Mouse (Mus musculus) midbrain, embryonic 13.5 days (tissue): Measurements from ENCODE around the gene Bcar1. TPM values are rescaled to one million over a fixed set of nuclear protein-coding genes. Genes with fewer than 3 reads are reported as not detected.
A peak's percentile ranks its signal among the peaks of the same experiment; 100 is the strongest.

Experiments used
- ATAC-seq: fragments of 200-750 bp; cut with Nextera tagmentation; 2 replicates; pipeline ENCODE4 v1.8.0; 2017; ENCODE audit warnings: mild to moderate bottlenecking, moderate TSS enrichment, moderate library complexity
- H3K27ac ChIP-seq: fragments of 300-500 bp; sonication (generic); 2 replicates; pipeline ENCODE4 v1.5.1; 2015; ENCODE audit warnings: inconsistent platforms, mild to moderate bottlenecking, moderate library complexity
- H3K27me3 ChIP-seq: fragments of 300-500 bp; sonication (generic); 2 replicates; pipeline ENCODE4 v1.6.1; 2015; ENCODE audit warnings: mild to moderate bottlenecking, inconsistent platforms
- H3K36me3 ChIP-seq: fragments of 300-500 bp; sonication (generic); 2 replicates; pipeline ENCODE4 v1.6.1; 2015; ENCODE audit warnings: mild to moderate bottlenecking, inconsistent platforms
- H3K4me1 ChIP-seq: fragments of 300-500 bp; sonication (generic); replicated peaks from 2 replicates; pipeline ENCODE4 v1.6.1; 2015; ENCODE audit warnings: inconsistent platforms
- H3K4me2 ChIP-seq: fragments of 300-500 bp; sonication (generic); replicated peaks from 2 replicates; pipeline ENCODE4 v1.6.1; 2015; ENCODE audit warnings: moderate library complexity, mild to moderate bottlenecking, inconsistent platforms
- H3K4me3 ChIP-seq: fragments of 300-500 bp; sonication (generic); replicated peaks from 2 replicates; pipeline ENCODE4 v1.5.1; 2015; ENCODE audit warnings: mild to moderate bottlenecking, inconsistent platforms
- H3K9ac ChIP-seq: fragments of 300-500 bp; sonication (generic); replicated peaks from 2 replicates; pipeline ENCODE4 v1.6.1; 2015; ENCODE audit warnings: mild to moderate bottlenecking, inconsistent platforms
- H3K9me3 ChIP-seq: fragments of 300-500 bp; sonication (generic); 2 replicates; pipeline ENCODE4 v1.6.1; 2016; ENCODE audit warnings: mild to moderate bottlenecking, inconsistent platforms
- WGBS: fragments of 180-500 bp; shearing (Covaris S2); methylation state at CpG from one replicate; pipeline ENCODE4 v1.1.7; 2015; 5-methylcytosine and 5-hydroxymethylcytosine counted together
- polyA plus RNA-seq: library from polyadenylated mRNA; unstranded; fragments of >200 nt; fragmentation: Nextera tagmentation; extraction: Ambion mirVana; gene quantifications from 2 replicates; pipeline ENCODE4 v1.2.1, GENCODE M21; 2015

The Bcar1 gene
- polyA plus RNA-seq, 1 experiment from 2014 or later: 55.0 TPM

- H3K4me1 ChIP-seq: peaks cover 32% of the 10 kb centered on the region
- no peaks in the 10 kb centered on the region for H3K27me3 ChIP-seq
- no peak overlapping the region for H3K27ac ChIP-seq
- no peak overlapping the region for H3K4me2 ChIP-seq
- H3K4me3 ChIP-seq: no peak overlapping the region
- peaks cover 1% of the 10 kb centered on the region; the same call in 1 of the 2 replicates for H3K36me3 ChIP-seq
- ATAC-seq: no peak
- WGBS: 84% methylated on average over 7 of the region's 7 CpGs
- no peaks in the 10 kb centered on the region for H3K9me3 ChIP-seq
- no peak overlapping the region for H3K9ac ChIP-seq
Observed at GRCm38 (mm10) chr8:111779690-111780089, 36.1 kb upstream of the Bcar1 start.

GRCm38 (mm10) chr8:111778801-111779200, 35.2 kb upstream of the Bcar1 start:
- 0 out of 2 replicates have a peak overlapping the region, but pooled peaks have one; percentile 10 for H3K9ac ChIP-seq
- no peaks in the 10 kb centered on the region for H3K27me3 ChIP-seq
- peaks cover 36% of the 10 kb centered on the region for H3K4me1 ChIP-seq
- H3K4me3 ChIP-seq: no peak overlapping the region
- ATAC-seq: no peak
- peaks cover 6% of the 10 kb centered on the region for H3K36me3 ChIP-seq
- no peak overlapping the region; the same call in 1 of the 2 replicates for H3K27ac ChIP-seq
- 60% methylated on average over 7 of the region's 7 CpGs for WGBS
- no peaks in the 10 kb centered on the region for H3K9me3 ChIP-seq
- no peak overlapping the region for H3K4me2 ChIP-seq

GRCm38 (mm10) chr8:111776492-111776891, 32.9 kb upstream of the Bcar1 start:
- no peaks in the 10 kb centered on the region for H3K9me3 ChIP-seq
- H3K4me1 ChIP-seq: peaks cover 23% of the 10 kb centered on the region
- no peak overlapping the region for H3K4me3 ChIP-seq
- H3K4me2 ChIP-seq: no peak overlapping the region
- no peaks in the 10 kb centered on the region for H3K27me3 ChIP-seq
- WGBS: 96% methylated on average over 4 of the region's 4 CpGs
- H3K9ac ChIP-seq: no peak overlapping the region
- H3K27ac ChIP-seq: no peak overlapping the region
- no peak for ATAC-seq
- peaks cover 6% of the 10 kb centered on the region for H3K36me3 ChIP-seq

GRCm38 (mm10) chr8:111775766-111776165, 32.2 kb upstream of the Bcar1 start:
- WGBS: 96% methylated on average over 6 of the region's 6 CpGs
- no peak for ATAC-seq
- H3K27ac ChIP-seq: no peak overlapping the region
- peaks cover 6% of the 10 kb centered on the region for H3K36me3 ChIP-seq
- no peak overlapping the region for H3K9ac ChIP-seq
- no peaks in the 10 kb centered on the region for H3K27me3 ChIP-seq
- no peak overlapping the region for H3K4me3 ChIP-seq
- H3K4me2 ChIP-seq: no peak overlapping the region
- H3K4me1 ChIP-seq: peaks cover 23% of the 10 kb centered on the region
- no peaks in the 10 kb centered on the region for H3K9me3 ChIP-seq

- Histone ChIP-seq H3K4me3 (no peak overlapping the region), H3K27ac (no peak overlapping the region), H3K9me3 (no peaks in the 10 kb centered on the region), H3K4me2 (no peak overlapping the region), H3K9ac (no peak overlapping the region), H3K36me3 (peaks cover 9% of the 10 kb centered on the region), H3K27me3 (no peaks in the 10 kb centered on the region), H3K4me1 (peaks cover 25% of the 10 kb centered on the region)
- ATAC-seq: no peak
- 91% methylated on average over 5 of the region's 5 CpGs for WGBS
Observed at GRCm38 (mm10) chr8:111773476-111773875, 29.9 kb upstream of the Bcar1 start.

- no peak overlapping the region for H3K9ac ChIP-seq
- no peak for ATAC-seq
- no peak overlapping the region for H3K4me2 ChIP-seq
- no peaks in the 10 kb centered on the region for H3K9me3 ChIP-seq
- WGBS: 93% methylated on average over 7 of the region's 7 CpGs
- H3K4me3 ChIP-seq: no peak overlapping the region
- no peaks in the 10 kb centered on the region for H3K27me3 ChIP-seq
- H3K36me3 ChIP-seq: peaks cover 13% of the 10 kb centered on the region
- H3K27ac ChIP-seq: no peak overlapping the region
- peaks cover 21% of the 10 kb centered on the region for H3K4me1 ChIP-seq
Observed at GRCm38 (mm10) chr8:111773057-111773456, 29.4 kb upstream of the Bcar1 start.

- no peak overlapping the region for H3K27ac ChIP-seq
- 92% methylated on average over 9 of the region's 9 CpGs for WGBS
- H3K9me3 ChIP-seq: no peaks in the 10 kb centered on the region
- no peak overlapping the region for H3K4me3 ChIP-seq
- H3K27me3 ChIP-seq: no peaks in the 10 kb centered on the region
- no peak overlapping the region for H3K4me2 ChIP-seq
- H3K9ac ChIP-seq: no peak overlapping the region
- H3K4me1 ChIP-seq: peaks cover 18% of the 10 kb centered on the region
- no peak for ATAC-seq
- H3K36me3 ChIP-seq: peaks cover 22% of the 10 kb centered on the region
Observed at GRCm38 (mm10) chr8:111772083-111772482, 28.5 kb upstream of the Bcar1 start.

GRCm38 (mm10) chr8:111771625-111772020, 28.0 kb upstream of the Bcar1 start:
- no peaks in the 10 kb centered on the region for H3K9me3 ChIP-seq
- H3K4me1 ChIP-seq: peaks cover 16% of the 10 kb centered on the region
- no peak overlapping the region for H3K4me3 ChIP-seq
- no peak overlapping the region for H3K27ac ChIP-seq
- no peak overlapping the region for H3K4me2 ChIP-seq
- WGBS: 98% methylated on average over 6 of the region's 6 CpGs
- no peak overlapping the region for H3K9ac ChIP-seq
- H3K36me3 ChIP-seq: peaks cover 27% of the 10 kb centered on the region
- no peak for ATAC-seq
- H3K27me3 ChIP-seq: no peaks in the 10 kb centered on the region

GRCm38 (mm10) chr8:111770958-111771624, 27.5 kb upstream of the Bcar1 start:
- H3K36me3 ChIP-seq: peaks cover 32% of the 10 kb centered on the region
- H3K27me3 ChIP-seq: no peaks in the 10 kb centered on the region
- H3K4me2 ChIP-seq: no peak overlapping the region
- WGBS: 67% methylated on average over 5 of the region's 5 CpGs
- ATAC-seq: no peak
- no peaks in the 10 kb centered on the region for H3K9me3 ChIP-seq
- no peak overlapping the region for H3K9ac ChIP-seq
- H3K4me3 ChIP-seq: no peak overlapping the region
- H3K4me1 ChIP-seq: peaks cover 16% of the 10 kb centered on the region
- H3K27ac ChIP-seq: no peak overlapping the region

GRCm38 (mm10) chr8:111769764-111770428, 26.3 kb upstream of the Bcar1 start:
- peak; percentile 79 for ATAC-seq
- H3K36me3 ChIP-seq: peaks cover 40% of the 10 kb centered on the region
- H3K4me1 ChIP-seq: peaks cover 16% of the 10 kb centered on the region
- 35% methylated on average over 12 of the region's 12 CpGs for WGBS
- H3K9ac ChIP-seq: no peak overlapping the region
- no peaks in the 10 kb centered on the region for H3K27me3 ChIP-seq
- peak overlapping the region; percentile 87 for H3K27ac ChIP-seq
- no peak overlapping the region for H3K4me2 ChIP-seq
- no peak overlapping the region for H3K4me3 ChIP-seq
- no peaks in the 10 kb centered on the region for H3K9me3 ChIP-seq

- Histone ChIP-seq H3K36me3 (peaks cover 35% of the 10 kb centered on the region), H3K9me3 (no peaks in the 10 kb centered on the region), H3K4me2 (no peak overlapping the region), H3K27me3 (no peaks in the 10 kb centered on the region), H3K4me3 (no peak overlapping the region), H3K27ac (peak overlapping the region; percentile 87), H3K9ac (no peak overlapping the region), H3K4me1 (peaks cover 14% of the 10 kb centered on the region)
- ATAC-seq: no peak
- WGBS: 47% methylated on average over 15 of the region's 15 CpGs
Observed at GRCm38 (mm10) chr8:111769296-111769695, 25.7 kb upstream of the Bcar1 start.

GRCm38 (mm10) chr8:111768651-111769050, 25.0 kb upstream of the Bcar1 start:
- no peak for ATAC-seq
- WGBS: 89% methylated on average over 6 of the region's 6 CpGs

More at GRCm38 (mm10) chr8:111768651-111769050, 25.0 kb upstream of the Bcar1 start:
- Histone ChIP-seq H3K9ac (no peak overlapping the region), H3K27me3 (no peaks in the 10 kb centered on the region), H3K36me3 (peaks cover 34% of the 10 kb centered on the region), H3K4me3 (no peak overlapping the region), H3K4me2 (no peak overlapping the region), H3K27ac (no peak overlapping the region), H3K9me3 (no peaks in the 10 kb centered on the region), H3K4me1 (peaks cover 11% of the 10 kb centered on the region)
